Mouse (Mus musculus): ENCODE measurements around the gene Tmem200a. TPM values are rescaled to one million over a fixed set of nuclear protein-coding genes. Genes with fewer than 3 reads are reported as not detected.

Tmem200a gene
- total and polyA plus RNA-seq, 3 experiments: not detected

GRCm38 (mm10) chr10:25928861-25929368 lies 149.9 kb downstream of the Tmem200a start:
- no peaks in the 10 kb centered on the region for H3K4me1 ChIP-seq (ENCODE audit: control insufficient read depth in 1 of 2, insufficient read depth in 2 of 2)
- in situ Hi-C loops (cut with MboI; ENCODE audit: low pct_ligation_motif_present, low pct_unique_long_range_greater_than_20kb, low sequenced_read_pairs): no loop called here

GRCm38 (mm10) chr10:25928448-25928786 lies 150.4 kb downstream of the Tmem200a start:
- H3K4me2 ChIP-seq (ENCODE audit: insufficient read depth, low read depth, poor library complexity, severe bottlenecking): no peak overlapping the region
- no peak for TF ChIP-seq E2F4 (IDR thresholded peaks at IDR 0.05; ENCODE audit: insufficient replicate concordance, low read depth, low read length)
- no peak for TF ChIP-seq JUND (conservative IDR thresholded peaks at IDR 0.05; ENCODE audit: low read depth, low read length)
- no peak for TF ChIP-seq MEF2A (IDR thresholded peaks at IDR 0.05; ENCODE audit: borderline replicate concordance, low read depth, low read length)
- no peak for TF ChIP-seq MAFK (IDR thresholded peaks at IDR 0.05; ENCODE audit: insufficient replicate concordance, low read length)
- TF ChIP-seq RCOR1 (conservative IDR thresholded peaks at IDR 0.05; ENCODE audit: low read depth, low read length): no peak
- no peak for TF ChIP-seq MXI1 (IDR thresholded peaks at IDR 0.05; ENCODE audit: low read depth, low read length)
- TF ChIP-seq POLR2AphosphoS2 (IDR thresholded peaks at IDR 0.05; ENCODE audit: low read depth, low read length): no peak
- no peak for TF ChIP-seq USF2 (conservative IDR thresholded peaks at IDR 0.05; ENCODE audit: low read depth, low read length)
- no peak overlapping the region for H3K4me3 ChIP-seq (replicated peaks in 1 of 3; ENCODE audit: low read depth in 2 of 3, low read length in 2 of 3, poor library complexity in 1 of 3)
- dilution Hi-C loops (cut with MboI; ENCODE audit: extremely low pct_ligation_motif_present, extremely low pct_unique_long_range_greater_than_20kb, low sequenced_read_pairs): no loop called here
- H3K27me3 ChIP-seq (replicated peaks): no peaks in the 10 kb centered on the region
- H3K36me3 ChIP-seq (replicated peaks in 1 of 2; ENCODE audit: control insufficient read depth in 1 of 2, insufficient read depth in 1 of 2, low read length in 1 of 2): no peaks in the 10 kb centered on the region
- H3K9ac ChIP-seq (ENCODE audit: insufficient read depth, low read depth): no peak overlapping the region
- H3K79me2 ChIP-seq (replicated peaks; ENCODE audit: control insufficient read depth, extremely low read depth, insufficient read depth, poor library complexity, severe bottlenecking): no peaks in the 10 kb centered on the region
- in situ Hi-C loops (cut with MboI; ENCODE audit: low pct_ligation_motif_present, low pct_unique_long_range_greater_than_20kb, low sequenced_read_pairs): no loop called here
- H3K27ac ChIP-seq (ENCODE audit: insufficient read depth, low read depth): no peak overlapping the region
- no peaks in the 10 kb centered on the region for H3K9me3 ChIP-seq (replicated peaks; ENCODE audit: low read length)
- no peaks in the 10 kb centered on the region for H3K4me1 ChIP-seq (ENCODE audit: control insufficient read depth in 1 of 2, insufficient read depth in 2 of 2)
- DNase-seq (ENCODE audit: extremely low read depth): no peak

More at GRCm38 (mm10) chr10:25928861-25929368, 149.9 kb downstream of the Tmem200a start:
- Histone ChIP-seq H3K79me2 (replicated peaks; ENCODE audit: control insufficient read depth, extremely low read depth, insufficient read depth, poor library complexity, severe bottlenecking) (no peaks in the 10 kb centered on the region), H3K9ac (ENCODE audit: insufficient read depth, low read depth) (no peak overlapping the region), H3K27me3 (replicated peaks) (no peaks in the 10 kb centered on the region), H3K4me3 (replicated peaks in 1 of 3; ENCODE audit: low read depth in 2 of 3, low read length in 2 of 3, poor library complexity in 1 of 3) (no peak overlapping the region), H3K4me2 (ENCODE audit: insufficient read depth, low read depth, poor library complexity, severe bottlenecking) (no peak overlapping the region), H3K36me3 (replicated peaks in 1 of 2; ENCODE audit: control insufficient read depth in 1 of 2, insufficient read depth in 1 of 2, low read length in 1 of 2) (no peaks in the 10 kb centered on the region), H3K9me3 (replicated peaks; ENCODE audit: low read length) (no peaks in the 10 kb centered on the region), H3K27ac (ENCODE audit: insufficient read depth, low read depth) (no peak overlapping the region)
- DNase-seq (ENCODE audit: extremely low read depth): no peak
- TF ChIP-seq NELFE (IDR thresholded peaks at IDR 0.05; ENCODE audit: low read depth, low read length) (no peak), MAZ (IDR thresholded peaks at IDR 0.05; ENCODE audit: low read depth, low read length) (no peak), IRF4 (IDR thresholded peaks at IDR 0.05; ENCODE audit: low read depth, low read length) (no peak), ETS1 (conservative IDR thresholded peaks at IDR 0.05; ENCODE audit: low read depth, low read length) (no peak), CHD2 (IDR thresholded peaks at IDR 0.05; ENCODE audit: low read length) (no peak)
- dilution Hi-C loops (cut with MboI; ENCODE audit: extremely low pct_ligation_motif_present, extremely low pct_unique_long_range_greater_than_20kb, low sequenced_read_pairs): no loop called here

Measured in CH12.LX (cell line).